Mouse (Mus musculus): ENCODE data around the gene Ano8. TPM values are rescaled to one million over a fixed set of nuclear protein-coding genes. Genes with fewer than 3 reads are reported as not detected.
"Not testable (repeated sequence)": the region's sequence is repeated elsewhere in the genome, so short reads cannot be mapped to it uniquely, and the experiment has no call there.

Gene Ano8
- polyA plus RNA-seq, 1 experiment from 2014 or later: 2.3 TPM

DNA sequence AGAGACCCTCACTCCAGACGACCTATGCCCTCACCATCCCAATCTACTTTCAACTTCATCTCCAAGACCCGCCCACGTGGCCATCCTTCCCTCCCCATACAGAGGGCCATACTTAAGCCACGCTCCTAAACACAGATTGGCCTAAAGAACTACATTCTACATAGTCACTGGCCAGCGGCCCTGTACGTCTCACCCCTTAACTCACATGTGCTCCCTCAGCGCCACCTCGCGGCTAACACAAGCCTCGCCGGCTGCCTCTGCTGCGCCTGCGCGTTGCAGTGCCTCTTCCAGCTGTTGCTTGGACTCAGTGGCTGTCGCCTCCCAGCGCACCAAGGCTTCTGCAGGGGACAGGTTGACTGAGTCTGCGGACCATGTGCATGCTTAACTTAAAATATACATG lies 35.9 kb upstream of the Ano8 start:
- Histone ChIP-seq H3K9me3 (ENCODE audit: control insufficient read depth, low read depth, low read length) (no peaks in the 10 kb centered on the region), H3K4me1 (ENCODE audit: control insufficient read depth, insufficient read depth, low read length) (peaks cover 10% of the 10 kb centered on the region; the same call in 1 of the 2 replicates), H3K4me3 (ENCODE audit: low read depth, low read length) (no peak overlapping the region), H3K4me2 (replicated peaks; ENCODE audit: low read depth, low read length) (no peak overlapping the region), H3K27me3 (ENCODE audit: control insufficient read depth, insufficient read depth, low read length) (0 out of 2 replicates have a peak, but pooled peaks cover 12% of the 10 kb centered on the region), H3K9ac (replicated peaks; ENCODE audit: low read depth, low read length) (no peak overlapping the region), H3K36me3 (ENCODE audit: control insufficient read depth, insufficient read depth, low read length) (no peaks in the 10 kb centered on the region), H3K27ac (ENCODE audit: low read length) (no peak overlapping the region)
- WGBS: 4% methylated on average over 17 of the region's 17 CpGs
- peak; percentile 78; the same call in 1 of the 2 replicates for ATAC-seq (ENCODE audit: insufficient number of reproducible peaks, insufficient read depth, low FRiP score, low read depth)

DNA sequence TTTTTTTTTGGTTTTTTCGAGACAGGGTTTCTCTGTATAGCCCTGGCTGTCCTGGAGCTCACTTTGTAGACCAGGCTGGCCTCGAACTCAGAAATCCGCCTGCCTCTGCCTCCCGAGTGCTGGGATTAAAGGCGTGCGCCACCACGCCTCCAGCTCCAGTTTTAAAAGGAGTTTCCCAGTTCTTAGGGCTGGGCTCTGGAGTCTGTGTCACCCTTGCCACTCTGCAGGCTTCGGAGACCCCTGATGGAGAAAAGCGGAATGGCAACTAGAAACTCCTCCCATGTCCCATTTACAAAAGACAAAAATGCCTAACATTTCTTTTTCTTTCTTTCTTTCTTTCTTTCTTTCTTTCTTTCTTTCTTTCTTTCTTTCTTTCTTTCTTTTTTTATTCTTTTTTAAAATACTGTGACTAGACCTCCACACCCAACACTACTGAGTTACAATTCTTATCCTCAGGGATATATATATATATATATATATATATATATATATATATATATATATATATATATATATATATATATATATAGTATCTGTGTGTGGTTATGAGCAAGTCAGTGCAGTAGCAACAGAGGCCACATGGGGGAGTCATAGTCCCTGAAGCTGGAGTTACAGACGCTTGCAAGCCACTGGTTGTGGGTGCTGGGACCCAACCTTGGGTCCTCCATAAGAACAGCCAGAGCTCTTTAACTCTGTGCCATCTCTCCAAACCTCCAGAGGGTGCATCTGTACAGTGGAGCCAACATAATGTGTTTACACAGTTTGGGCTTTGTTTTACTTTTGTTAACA lies 33.5 kb upstream of the Ano8 start:
- not testable (repeated sequence) for H3K27me3 ChIP-seq (ENCODE audit: control insufficient read depth, insufficient read depth, low read length); H3K27ac ChIP-seq (ENCODE audit: low read length); H3K4me3 ChIP-seq (ENCODE audit: low read depth, low read length); H3K9ac ChIP-seq (replicated peaks; ENCODE audit: low read depth, low read length); H3K4me2 ChIP-seq (replicated peaks; ENCODE audit: low read depth, low read length); H3K4me1 ChIP-seq (ENCODE audit: control insufficient read depth, insufficient read depth, low read length); H3K9me3 ChIP-seq (ENCODE audit: control insufficient read depth, low read depth, low read length); ATAC-seq (ENCODE audit: insufficient number of reproducible peaks, insufficient read depth, low FRiP score, low read depth); H3K36me3 ChIP-seq (ENCODE audit: control insufficient read depth, insufficient read depth, low read length)
- 42% methylated on average over 9 of the region's 10 CpGs for WGBS

DNA sequence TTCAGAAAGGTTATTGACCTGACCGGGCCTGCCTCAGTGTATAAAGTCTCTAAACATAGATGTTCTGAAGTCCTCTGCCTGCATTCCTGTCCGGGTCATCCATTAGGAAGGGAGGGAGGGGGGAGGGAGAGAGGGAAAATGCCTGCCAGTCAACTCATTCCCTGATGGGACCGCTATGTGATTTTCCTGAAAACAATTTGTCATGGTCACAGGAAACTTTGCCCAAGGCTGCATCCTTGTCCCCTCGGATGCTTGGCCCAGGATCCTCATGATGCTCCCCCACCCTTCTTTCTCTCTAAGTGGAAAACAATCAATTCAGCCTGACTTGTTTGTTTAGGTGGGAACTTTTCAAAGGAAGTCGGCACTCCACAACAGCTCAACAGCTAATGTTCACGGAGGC lies 31.0 kb upstream of the Ano8 start:
- Histone ChIP-seq H3K4me2 (replicated peaks; ENCODE audit: low read depth, low read length) (no peak overlapping the region), H3K9me3 (ENCODE audit: control insufficient read depth, low read depth, low read length) (no peaks in the 10 kb centered on the region), H3K4me3 (ENCODE audit: low read depth, low read length) (no peak overlapping the region), H3K9ac (replicated peaks; ENCODE audit: low read depth, low read length) (no peak overlapping the region), H3K27me3 (ENCODE audit: control insufficient read depth, insufficient read depth, low read length) (no peaks in the 10 kb centered on the region), H3K36me3 (ENCODE audit: control insufficient read depth, insufficient read depth, low read length) (no peaks in the 10 kb centered on the region), H3K4me1 (ENCODE audit: control insufficient read depth, insufficient read depth, low read length) (no peaks in the 10 kb centered on the region), H3K27ac (ENCODE audit: low read length) (no peak overlapping the region)
- ATAC-seq (ENCODE audit: insufficient number of reproducible peaks, insufficient read depth, low FRiP score, low read depth): no peak
- WGBS: 7% methylated on average over 6 of the region's 6 CpGs

DNA sequence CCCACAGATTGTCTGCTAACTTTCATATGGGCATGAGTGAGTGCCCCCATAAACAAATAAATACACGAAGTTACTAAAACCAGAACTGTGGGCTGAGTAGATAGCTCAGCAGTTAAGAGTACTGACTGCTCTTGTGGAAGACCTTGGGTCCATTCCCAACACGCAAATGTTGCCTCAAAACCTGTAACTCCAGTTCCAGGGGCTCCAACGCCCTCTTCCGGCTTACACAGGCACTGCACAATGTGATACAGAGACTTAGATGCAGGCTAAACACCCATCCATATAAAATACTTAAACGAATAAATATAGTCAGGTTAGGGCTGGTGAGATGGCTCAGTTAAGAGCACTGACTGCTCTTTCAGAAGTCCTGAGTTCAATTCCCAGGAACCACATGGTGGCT lies 29.3 kb upstream of the Ano8 start:
- Histone ChIP-seq H3K36me3 (ENCODE audit: control insufficient read depth, insufficient read depth, low read length) (no peaks in the 10 kb centered on the region), H3K9me3 (ENCODE audit: control insufficient read depth, low read depth, low read length) (no peaks in the 10 kb centered on the region), H3K4me3 (ENCODE audit: low read depth, low read length) (no peak overlapping the region), H3K27me3 (ENCODE audit: control insufficient read depth, insufficient read depth, low read length) (no peaks in the 10 kb centered on the region), H3K9ac (replicated peaks; ENCODE audit: low read depth, low read length) (no peak overlapping the region), H3K27ac (ENCODE audit: low read length) (no peak overlapping the region), H3K4me1 (ENCODE audit: control insufficient read depth, insufficient read depth, low read length) (no peaks in the 10 kb centered on the region), H3K4me2 (replicated peaks; ENCODE audit: low read depth, low read length) (no peak overlapping the region)
- 69% methylated on average over 5 of the region's 5 CpGs for WGBS
- no peak for ATAC-seq (ENCODE audit: insufficient number of reproducible peaks, insufficient read depth, low FRiP score, low read depth)

DNA sequence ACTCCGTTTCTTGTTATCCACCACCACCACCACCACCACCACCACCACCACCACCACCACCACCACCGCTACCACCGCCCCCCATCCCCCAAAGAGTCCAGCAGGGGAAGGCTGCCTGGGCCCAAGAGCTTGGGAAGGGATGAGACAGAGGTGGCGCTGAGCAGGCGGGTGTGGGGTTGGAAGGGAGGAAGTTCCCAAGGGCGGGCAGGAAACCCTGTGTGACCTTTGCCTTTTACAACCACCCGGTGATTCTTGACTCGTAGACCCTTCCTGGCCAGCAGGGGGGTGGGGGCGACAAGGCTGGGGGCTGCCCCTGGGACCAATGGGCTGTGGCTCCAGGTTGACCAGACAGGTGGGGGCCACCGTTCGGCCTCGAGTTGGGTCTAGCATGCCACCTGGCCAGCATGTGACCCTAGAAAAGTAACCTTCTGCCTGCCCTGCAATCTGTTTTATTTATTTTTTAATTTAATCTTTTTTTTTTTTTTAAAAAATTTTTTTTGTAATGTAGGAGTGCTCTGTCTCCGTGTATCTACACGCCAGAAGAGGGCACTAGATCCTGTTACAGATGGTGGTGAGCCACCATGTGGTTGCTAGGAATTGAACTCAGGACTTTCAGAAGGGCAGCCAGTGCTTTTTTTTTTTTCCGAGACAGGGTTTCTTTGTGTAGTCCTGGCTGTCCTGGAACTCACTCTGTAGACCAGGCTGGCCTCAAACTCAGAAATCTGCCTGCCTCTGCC lies 27.4 kb upstream of the Ano8 start:
- H3K4me1 ChIP-seq (ENCODE audit: control insufficient read depth, insufficient read depth, low read length): no peaks in the 10 kb centered on the region
- ATAC-seq (ENCODE audit: insufficient number of reproducible peaks, insufficient read depth, low FRiP score, low read depth): no peak
- H3K9ac ChIP-seq (replicated peaks; ENCODE audit: low read depth, low read length): no peak overlapping the region
- H3K27ac ChIP-seq (ENCODE audit: low read length): no peak overlapping the region
- H3K27me3 ChIP-seq (ENCODE audit: control insufficient read depth, insufficient read depth, low read length): peaks cover 2% of the 10 kb centered on the region
- H3K9me3 ChIP-seq (ENCODE audit: control insufficient read depth, low read depth, low read length): no peaks in the 10 kb centered on the region
- H3K36me3 ChIP-seq (ENCODE audit: control insufficient read depth, insufficient read depth, low read length): no peaks in the 10 kb centered on the region
- H3K4me2 ChIP-seq (replicated peaks; ENCODE audit: low read depth, low read length): no peak overlapping the region
- 72% methylated on average over 15 of the region's 15 CpGs for WGBS
- H3K4me3 ChIP-seq (ENCODE audit: low read depth, low read length): no peak overlapping the region

DNA sequence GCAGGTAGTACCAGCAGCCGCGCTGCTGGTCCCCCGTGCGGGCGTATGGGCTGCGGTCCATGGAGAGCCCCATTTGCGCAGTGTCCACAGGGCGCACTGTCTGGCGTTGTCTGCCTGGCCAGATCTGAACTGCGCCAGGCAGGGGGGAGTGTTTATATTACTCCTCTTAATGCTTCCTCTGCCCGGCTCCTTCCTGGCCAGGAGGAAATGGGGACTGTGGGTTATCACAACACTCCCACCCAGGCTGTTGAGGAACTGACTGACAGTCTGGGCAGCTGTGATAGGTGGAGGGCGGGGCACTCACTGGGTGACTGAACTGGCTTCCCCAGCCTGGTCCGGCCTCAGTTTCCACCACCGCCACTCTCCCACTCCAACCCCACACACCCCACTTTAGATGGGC lies 25.9 kb upstream of the Ano8 start, which contains the start of gene Plvap:
Plvap (minus strand) TSS at position 109 of the 400 bp plus-strand sequence.
- H3K9me3 ChIP-seq (ENCODE audit: control insufficient read depth, low read depth, low read length): no peaks in the 10 kb centered on the region
- no peak for ATAC-seq (ENCODE audit: insufficient number of reproducible peaks, insufficient read depth, low FRiP score, low read depth)
- H3K27ac ChIP-seq (ENCODE audit: low read length): no peak within 1 kb of the TSS
- peak within 1 kb of the TSS; percentile 8; the same call in 1 of the 2 replicates for H3K4me3 ChIP-seq (ENCODE audit: low read depth, low read length)
- no peaks in the 10 kb centered on the region for H3K4me1 ChIP-seq (ENCODE audit: control insufficient read depth, insufficient read depth, low read length)
- 26% methylated on average over 14 of the region's 14 CpGs for WGBS
- H3K4me2 ChIP-seq (replicated peaks; ENCODE audit: low read depth, low read length): no peak within 1 kb of the TSS
- peaks cover 16% of the 10 kb centered on the region for H3K27me3 ChIP-seq (ENCODE audit: control insufficient read depth, insufficient read depth, low read length)
- H3K9ac ChIP-seq (replicated peaks; ENCODE audit: low read depth, low read length): no peak within 1 kb of the TSS
- H3K36me3 ChIP-seq (ENCODE audit: control insufficient read depth, insufficient read depth, low read length): no peaks in the 10 kb centered on the region

DNA sequence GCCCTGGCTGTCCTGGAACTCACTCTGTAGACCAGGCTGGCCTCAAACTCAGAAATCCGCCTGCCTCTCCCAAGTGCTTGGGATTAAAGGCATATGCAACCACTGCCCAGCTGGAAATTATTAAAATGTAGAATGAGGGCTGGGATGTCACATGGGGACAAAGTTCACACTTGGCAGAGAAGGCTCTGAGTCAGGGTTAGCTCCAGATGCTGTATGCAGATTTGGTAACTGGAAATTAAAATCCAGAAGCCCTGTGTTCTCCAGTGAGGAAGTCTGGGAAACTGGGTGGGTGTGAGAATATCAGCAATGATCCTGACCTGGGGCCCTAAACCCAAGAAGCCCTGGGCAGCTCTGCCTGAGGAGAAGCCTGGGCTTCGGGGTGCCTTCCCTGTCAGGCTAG lies 23.6 kb upstream of the Ano8 start:
- 0 out of 2 replicates have a peak overlapping the region, but pooled peaks have one; percentile 20 for H3K4me2 ChIP-seq (replicated peaks; ENCODE audit: low read depth, low read length)
- H3K4me3 ChIP-seq (ENCODE audit: low read depth, low read length): no peak overlapping the region
- no peak for ATAC-seq (ENCODE audit: insufficient number of reproducible peaks, insufficient read depth, low FRiP score, low read depth)
- H3K4me1 ChIP-seq (ENCODE audit: control insufficient read depth, insufficient read depth, low read length): no peaks in the 10 kb centered on the region
- H3K36me3 ChIP-seq (ENCODE audit: control insufficient read depth, insufficient read depth, low read length): no peaks in the 10 kb centered on the region
- 71% methylated on average over 2 of the region's 2 CpGs for WGBS
- H3K27ac ChIP-seq (ENCODE audit: low read length): no peak overlapping the region
- H3K9me3 ChIP-seq (ENCODE audit: control insufficient read depth, low read depth, low read length): no peaks in the 10 kb centered on the region
- H3K27me3 ChIP-seq (ENCODE audit: control insufficient read depth, insufficient read depth, low read length): peaks cover 22% of the 10 kb centered on the region
- H3K9ac ChIP-seq (replicated peaks; ENCODE audit: low read depth, low read length): no peak overlapping the region

DNA sequence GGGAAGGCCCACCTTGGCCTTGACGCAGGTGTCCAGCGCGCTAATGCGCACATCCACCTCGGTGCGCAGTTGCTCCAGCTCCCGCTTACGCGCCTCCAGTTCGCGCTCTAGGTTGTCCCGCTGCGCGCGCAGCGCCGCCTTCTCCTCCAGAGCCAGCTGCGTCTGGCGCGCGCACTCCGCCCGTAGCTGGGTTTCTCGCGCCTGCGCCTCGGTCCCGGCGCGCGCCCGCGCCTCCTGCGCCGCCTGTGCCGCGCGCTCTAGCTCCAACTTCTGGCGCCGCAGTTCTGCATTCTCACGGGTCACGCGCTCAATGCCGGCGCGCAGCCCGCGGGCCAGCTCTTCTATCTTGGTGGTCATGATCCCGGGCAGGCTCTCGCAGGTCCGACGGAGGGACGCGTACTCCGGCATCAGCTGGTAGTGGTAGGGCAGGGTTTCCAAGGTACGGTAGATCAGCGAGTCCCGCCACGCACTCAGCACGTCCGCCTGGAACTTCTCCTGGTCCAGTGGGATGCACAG lies 21.9 kb upstream of the Ano8 start:
- Histone ChIP-seq H3K36me3 (ENCODE audit: control insufficient read depth, insufficient read depth, low read length) (no peaks in the 10 kb centered on the region), H3K27me3 (ENCODE audit: control insufficient read depth, insufficient read depth, low read length) (peaks cover 22% of the 10 kb centered on the region), H3K4me3 (ENCODE audit: low read depth, low read length) (peak overlapping the region; percentile 40), H3K4me2 (replicated peaks; ENCODE audit: low read depth, low read length) (peak overlapping the region; percentile 61), H3K4me1 (ENCODE audit: control insufficient read depth, insufficient read depth, low read length) (no peaks in the 10 kb centered on the region), H3K9me3 (ENCODE audit: control insufficient read depth, low read depth, low read length) (no peaks in the 10 kb centered on the region), H3K9ac (replicated peaks; ENCODE audit: low read depth, low read length) (0 out of 2 replicates have a peak overlapping the region, but pooled peaks have one; percentile 11), H3K27ac (ENCODE audit: low read length) (no peak overlapping the region)
- under 1% methylated on average over 61 of the region's 61 CpGs for WGBS
- ATAC-seq (ENCODE audit: insufficient number of reproducible peaks, insufficient read depth, low FRiP score, low read depth): peak; percentile 74; the same call in 1 of the 2 replicates

Measured in stomach, embryonic 14.5 days (tissue).